Mouse (Mus musculus) forebrain, postnatal 0 days (tissue): ENCODE data around the gene Slamf6. TPM values are rescaled to one million over a fixed set of nuclear protein-coding genes. Genes with fewer than 3 reads are reported as not detected.

Experiments
- ATAC-seq: fragments of 200-750 bp; cut with Nextera tagmentation; 2 replicates; pipeline ENCODE4 v1.8.0; 2017; ENCODE audit warnings: mild to moderate bottlenecking, moderate library complexity
- DNase-seq: peaks from one replicate; pipeline ENCODE4 v3.0.0-alpha.2; 2015
- H3K27ac ChIP-seq: fragments of 300-500 bp; sonication (generic); 2 replicates; pipeline ENCODE4 v1.5.1; 2014; ENCODE audit warnings: low read depth, mild to moderate bottlenecking, antibody characterized with exemption, low read length, moderate library complexity, mixed read lengths
- H3K27me3 ChIP-seq: fragments of 300-500 bp; sonication (generic); 2 replicates; pipeline ENCODE4 v1.6.1; 2014; ENCODE audit warnings: mild to moderate bottlenecking, low read length, mixed read lengths; ENCODE audit not compliant: insufficient read depth
- H3K36me3 ChIP-seq: fragments of 300-500 bp; sonication (generic); 2 replicates; pipeline ENCODE4 v1.6.1; 2014; ENCODE audit warnings: mild to moderate bottlenecking, moderate library complexity; ENCODE audit not compliant: insufficient read depth
- H3K4me1 ChIP-seq: fragments of 300-500 bp; sonication (generic); 2 replicates; pipeline ENCODE4 v1.6.1; 2014; ENCODE audit warnings: antibody characterized with exemption; ENCODE audit not compliant: insufficient read depth
- H3K4me2 ChIP-seq: fragments of 300-500 bp; sonication (generic); 2 replicates; pipeline ENCODE4 v1.6.1; 2014; ENCODE audit warnings: low read depth, mild to moderate bottlenecking, moderate library complexity
- H3K4me3 ChIP-seq: fragments of 300-500 bp; sonication (generic); 2 replicates; pipeline ENCODE4 v1.5.1; 2014; ENCODE audit warnings: low read depth, low read length, mixed read lengths
- H3K9ac ChIP-seq: fragments of 300-500 bp; sonication (generic); 2 replicates; pipeline ENCODE4 v1.6.1; 2014; ENCODE audit warnings: mild to moderate bottlenecking
- H3K9me3 ChIP-seq: fragments of 300-500 bp; sonication (generic); 2 replicates; pipeline ENCODE4 v1.6.1; 2016; ENCODE audit warnings: low read length
- CTCF ChIP-seq: sonication (generic); IDR thresholded peaks from 2 replicates; pipeline ENCODE4 v1.5.1; 2016; ENCODE audit warnings: antibody characterized with exemption, control low read depth, low read depth
- WGBS: fragments of 180-500 bp; shearing (Covaris S2); extraction: QIAGEN DNeasy Blood & Tissue Kit; methylation state at CpG from one replicate; pipeline ENCODE4 v1.1.7; 2014; 5-methylcytosine and 5-hydroxymethylcytosine counted together
- polyA plus RNA-seq: library from polyadenylated mRNA; unstranded; fragments of >200 nt; fragmentation: Nextera tagmentation; extraction: Ambion mirVana; gene quantifications from 2 replicates; pipeline ENCODE4 v1.2.1, GENCODE M21; 2015
- total RNA-seq: library from RNA; depleted of rRNA; stranded (reverse); fragments of >200 nt; gene quantifications from 2 replicates; pipeline ENCODE4 v1.2.3, GENCODE M21; 2014

The Slamf6 gene
- total and polyA plus RNA-seq, 2 experiments from 2014 or later: 0.34 TPM; not detected in 1

DNA sequence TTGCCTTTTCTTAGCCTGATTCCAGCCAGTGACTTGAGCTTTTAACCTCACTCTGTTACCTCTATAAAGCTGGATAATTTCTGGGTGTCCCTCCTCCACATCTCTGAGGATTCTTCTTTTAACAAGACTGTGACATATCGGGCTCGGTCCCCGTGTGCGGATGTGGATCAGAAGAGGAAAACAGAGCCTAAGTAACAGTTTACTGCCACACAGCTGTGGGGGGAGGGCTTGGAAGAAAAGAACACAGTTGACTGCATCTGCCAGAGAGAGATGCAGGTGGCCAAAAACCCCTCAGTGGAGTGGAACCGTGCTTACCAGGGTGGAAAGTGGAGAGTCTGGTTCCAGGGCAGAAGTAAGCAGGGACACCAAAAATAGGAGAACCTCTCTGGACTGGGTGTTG, 1.9 kb downstream of the Slamf6 start:
- Histone ChIP-seq H3K4me2 (no peak overlapping the region), H3K27ac (no peak overlapping the region), H3K27me3 (no peaks in the 10 kb centered on the region), H3K36me3 (no peaks in the 10 kb centered on the region), H3K4me1 (no peaks in the 10 kb centered on the region), H3K9me3 (no peaks in the 10 kb centered on the region), H3K4me3 (no peak overlapping the region), H3K9ac (no peak overlapping the region)
- 90% methylated on average over 5 of the region's 5 CpGs for WGBS
- DNase-seq (no peak), ATAC-seq (no peak)
- TF ChIP-seq CTCF: no peak

DNA sequence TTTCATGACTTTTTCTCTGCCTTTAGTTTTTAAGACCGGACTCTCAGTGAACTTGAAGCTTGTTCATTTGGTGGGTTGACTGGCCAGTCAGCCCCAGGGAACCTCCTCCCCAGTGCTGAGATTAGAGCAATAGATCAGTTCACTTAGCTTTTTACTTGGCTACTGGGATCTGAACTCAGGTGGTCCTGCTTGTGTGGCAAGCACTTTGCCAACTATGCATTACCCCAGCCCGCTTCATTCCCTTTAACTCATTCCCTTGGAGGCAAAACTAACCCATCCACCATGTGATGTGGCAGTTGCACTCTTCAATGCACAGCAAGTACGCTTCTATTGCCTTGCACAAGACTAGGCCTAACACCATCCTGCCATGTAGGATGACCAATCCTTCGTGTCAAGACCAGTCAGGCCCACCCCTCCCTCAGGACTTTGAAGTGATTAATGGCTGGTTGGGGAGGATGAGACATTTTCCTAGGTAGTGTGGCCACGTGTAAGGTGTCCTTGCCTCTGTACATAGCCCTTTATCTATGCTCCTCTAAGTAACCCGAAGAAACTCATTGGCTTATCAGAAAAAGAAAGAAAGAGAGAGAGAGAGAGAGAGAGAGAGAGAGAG, 2.7 kb downstream of the Slamf6 start:
- TF ChIP-seq CTCF: no peak
- H3K27ac ChIP-seq: no peak overlapping the region
- no peaks in the 10 kb centered on the region for H3K27me3 ChIP-seq
- H3K9me3 ChIP-seq: no peaks in the 10 kb centered on the region
- ATAC-seq (no peak), DNase-seq (no peak)
- H3K36me3 ChIP-seq: no peaks in the 10 kb centered on the region
- WGBS: 85% methylated on average over 6 of the region's 6 CpGs
- H3K4me1 ChIP-seq: no peaks in the 10 kb centered on the region
- H3K4me3 ChIP-seq: no peak overlapping the region
- no peak overlapping the region for H3K9ac ChIP-seq
- H3K4me2 ChIP-seq: no peak overlapping the region

DNA sequence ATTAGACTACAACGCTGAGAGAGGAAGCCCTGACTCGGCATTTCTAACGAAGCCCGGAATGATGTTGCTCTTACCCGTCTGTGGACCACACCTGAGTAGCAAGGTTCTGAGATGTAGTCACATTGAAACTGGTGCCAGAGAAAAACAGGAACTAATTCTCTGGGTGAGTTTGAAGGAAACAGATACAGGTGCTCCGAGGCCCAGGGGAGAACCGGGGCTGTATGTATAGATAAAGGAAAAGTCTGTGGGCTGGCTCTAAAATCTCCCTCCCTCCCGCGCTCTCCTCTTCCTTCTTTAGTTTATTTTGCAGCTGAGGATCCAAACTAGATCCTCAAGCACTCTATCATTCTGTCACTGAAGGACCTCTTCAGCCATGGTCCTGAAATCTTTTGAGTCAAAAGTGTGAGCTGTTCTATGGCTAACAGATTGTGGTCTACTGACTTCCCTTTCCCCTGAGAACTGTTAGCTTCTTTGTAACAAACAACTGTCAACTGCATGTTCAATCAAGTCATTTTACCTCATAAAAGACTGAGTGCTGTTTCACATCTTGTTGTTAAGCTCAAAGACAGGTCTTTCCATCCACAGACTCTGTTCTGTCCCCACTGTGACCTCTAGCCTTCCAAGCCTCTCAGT, 3.8 kb downstream of the Slamf6 start:
- no peak overlapping the region for H3K9ac ChIP-seq
- TF ChIP-seq CTCF: no peak
- H3K4me1 ChIP-seq: no peaks in the 10 kb centered on the region
- H3K27ac ChIP-seq: no peak overlapping the region
- no peak overlapping the region for H3K4me3 ChIP-seq
- 95% methylated on average over 9 of the region's 9 CpGs for WGBS
- no peak for DNase-seq
- H3K27me3 ChIP-seq: no peaks in the 10 kb centered on the region
- H3K4me2 ChIP-seq: no peak overlapping the region
- no peaks in the 10 kb centered on the region for H3K9me3 ChIP-seq
- no peak for ATAC-seq
- H3K36me3 ChIP-seq: no peaks in the 10 kb centered on the region

DNA sequence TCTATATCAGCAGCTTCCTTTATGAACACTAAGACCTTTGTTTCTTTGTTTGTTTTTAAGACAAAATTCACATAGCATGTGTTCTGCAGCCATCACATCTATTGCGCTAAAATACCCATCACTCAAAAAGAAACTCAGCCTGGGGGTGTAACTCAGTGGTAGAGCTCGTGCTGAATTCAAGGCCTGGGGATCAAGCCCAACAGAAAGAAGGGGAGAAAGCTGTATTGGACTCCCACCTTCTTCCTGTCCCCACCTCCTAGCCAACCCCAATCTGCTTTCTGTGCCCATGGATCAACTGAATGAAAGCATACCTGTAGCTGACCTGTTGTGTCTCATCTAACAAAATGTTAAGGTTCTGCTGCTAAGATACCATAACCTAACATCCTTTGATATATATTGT, 4.3 kb downstream of the Slamf6 start:
- Histone ChIP-seq H3K4me2 (no peak overlapping the region), H3K36me3 (no peaks in the 10 kb centered on the region), H3K27me3 (no peaks in the 10 kb centered on the region), H3K4me3 (no peak overlapping the region), H3K9ac (no peak overlapping the region), H3K9me3 (no peaks in the 10 kb centered on the region), H3K4me1 (no peaks in the 10 kb centered on the region), H3K27ac (no peak overlapping the region)
- DNase-seq (no peak), ATAC-seq (no peak)
- 90% methylated on average over 2 of the region's 2 CpGs for WGBS
- TF ChIP-seq CTCF: no peak

DNA sequence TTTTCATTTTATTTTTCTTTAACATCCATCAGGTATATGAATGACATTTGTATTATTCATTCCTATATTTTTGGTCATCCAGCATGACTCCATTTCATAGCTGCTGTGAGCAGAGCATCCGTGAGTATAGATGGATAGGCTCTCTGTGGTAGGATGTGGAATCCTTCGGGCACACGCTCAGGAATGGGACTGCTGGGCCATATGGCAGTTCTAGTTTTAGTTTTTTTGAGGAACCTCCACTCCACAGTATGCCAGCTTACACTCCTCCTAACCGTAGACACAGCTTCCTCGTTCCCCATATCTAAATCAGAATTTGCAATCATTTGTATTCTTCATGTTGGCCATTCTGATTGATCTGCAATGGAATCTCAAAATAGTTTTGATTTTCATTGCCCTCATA, 5.5 kb downstream of the Slamf6 start:
- TF ChIP-seq CTCF: no peak
- Histone ChIP-seq H3K9ac (no peak overlapping the region), H3K27ac (no peak overlapping the region), H3K27me3 (no peaks in the 10 kb centered on the region), H3K9me3 (no peaks in the 10 kb centered on the region), H3K36me3 (no peaks in the 10 kb centered on the region), H3K4me2 (no peak overlapping the region), H3K4me1 (no peaks in the 10 kb centered on the region), H3K4me3 (no peak overlapping the region)
- ATAC-seq (no peak), DNase-seq (no peak)
- WGBS: 84% methylated on average over 5 of the region's 5 CpGs

DNA sequence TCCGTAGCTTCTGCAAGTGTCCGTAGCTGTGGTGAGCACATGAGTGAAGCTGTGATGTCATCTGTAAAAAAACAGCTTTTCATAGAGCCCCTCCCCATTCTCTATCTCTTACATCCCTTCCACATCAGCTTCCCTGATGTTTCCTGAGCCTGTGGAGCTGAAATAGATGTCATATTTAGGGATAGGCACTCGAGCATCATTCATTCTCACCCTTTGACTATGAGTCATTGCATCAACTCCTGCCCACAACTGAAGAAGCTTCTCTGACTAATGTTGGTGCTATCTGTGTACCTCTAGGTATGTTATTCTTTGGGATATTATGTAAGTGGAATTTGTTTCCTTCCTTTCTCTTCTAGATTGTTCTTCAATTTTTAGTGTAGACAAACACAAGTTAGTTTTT, 7.6 kb downstream of the Slamf6 start:
- DNase-seq (no peak), ATAC-seq (no peak)
- no peaks in the 10 kb centered on the region for H3K4me1 ChIP-seq
- 81% methylated on average over 3 of the region's 3 CpGs for WGBS
- no peaks in the 10 kb centered on the region for H3K9me3 ChIP-seq
- H3K9ac ChIP-seq: no peak overlapping the region
- TF ChIP-seq CTCF: no peak
- H3K27ac ChIP-seq: no peak overlapping the region
- H3K27me3 ChIP-seq: no peaks in the 10 kb centered on the region
- H3K4me3 ChIP-seq: no peak overlapping the region
- no peak overlapping the region for H3K4me2 ChIP-seq
- H3K36me3 ChIP-seq: no peaks in the 10 kb centered on the region

DNA sequence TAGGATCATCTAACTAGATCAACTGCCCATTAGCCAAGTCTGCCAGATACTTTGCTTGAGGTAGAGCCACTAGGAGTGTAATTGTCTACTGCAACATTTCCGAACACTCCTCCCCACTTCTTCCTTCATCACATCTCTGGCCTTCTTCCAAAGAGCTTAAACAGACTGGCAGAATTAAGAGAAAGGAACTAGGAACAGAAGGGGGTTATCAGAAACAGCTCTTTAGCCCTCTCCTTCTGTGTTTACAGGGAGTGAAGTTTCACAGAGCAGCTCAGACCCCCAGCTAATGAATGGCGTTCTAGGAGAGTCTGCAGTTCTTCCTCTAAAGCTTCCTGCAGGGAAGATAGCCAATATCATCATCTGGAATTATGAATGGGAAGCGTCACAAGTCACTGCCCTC, 16.5 kb downstream of the Slamf6 start:
- TF ChIP-seq CTCF: no peak
- ATAC-seq (no peak), DNase-seq (no peak)
- 38% methylated on average over 3 of the region's 3 CpGs for WGBS
- Histone ChIP-seq H3K27ac (no peak overlapping the region), H3K4me2 (no peak overlapping the region), H3K9ac (no peak overlapping the region), H3K4me3 (no peak overlapping the region), H3K36me3 (no peaks in the 10 kb centered on the region), H3K9me3 (no peaks in the 10 kb centered on the region), H3K4me1 (no peaks in the 10 kb centered on the region), H3K27me3 (no peaks in the 10 kb centered on the region)
